Comparison of ENCODE assay signal across 14 mouse cellular contexts in genomic region chr19:25022766-25023165, GRCm38 (mm10).
"Had no signal": no experiment of that assay in that cellular context is flagged by ENCODE, and none has a peak within 500 bp of the region (broad histone marks: within the 10 kb centered on the region; RNA-seq: fewer than 3 reads in every experiment).

No protein-coding gene starts in this region.

- H3K27me3 ChIP-seq: kidney, embryonic 15.5 days; liver, embryonic 15.5 days; neural tube, embryonic 13.5 days had no signal

- H3K4me2 ChIP-seq: kidney, embryonic 15.5 days; liver, embryonic 11.5 days; liver, embryonic 15.5 days; neural tube, embryonic 13.5 days had no signal

- H3K36me3 ChIP-seq: kidney, embryonic 15.5 days; limb, embryonic 10.5 days; liver, embryonic 15.5 days; midbrain, embryonic 10.5 days; neural tube, embryonic 13.5 days had no signal

- DNase-seq: kidney, adult 2 months; kidney, postnatal 14 days; lung, adult 2 months; lung, postnatal 4 days; midbrain, embryonic 14.5 days; retina, postnatal 1 day; right cerebral cortex, postnatal 4 days; spleen, adult 18-20 months had no signal

- H3K4me3 ChIP-seq: kidney, embryonic 15.5 days; limb, embryonic 10.5 days; liver, embryonic 15.5 days; midbrain, embryonic 10.5 days; neural tube, embryonic 13.5 days had no signal
